Mouse (Mus musculus) urinary bladder, adult 18-20 months (tissue): ENCODE results near the gene Zbtb7b.
A peak's percentile ranks its signal among the peaks of the same experiment; 100 is the strongest.

ENCODE experiments used
- DNase-seq, 2 experiments: peaks; one replicate each; pipeline ENCODE4 v3.0.0; 2022; ENCODE audit warnings: low spot score in 2 of 2, mixed read lengths in 2 of 2

The Zbtb7b gene

GRCm38 (mm10) chr3:89365486-89366414 lies 28.8 kb downstream of the Zbtb7b start:
- DNase-seq = no peak

- DNase-seq = no peak
Measured at GRCm38 (mm10) chr3:89365153-89365485, 29.5 kb downstream of the Zbtb7b start, which contains the start of gene Dcst1. Gene Dcst1, minus strand, starts transcription at chr3:89365253.

- DNase-seq = no peak
Measured at GRCm38 (mm10) chr3:89364631-89365030, 29.9 kb downstream of the Zbtb7b start.

- DNase-seq = no peak
Measured at GRCm38 (mm10) chr3:89361675-89362074, 32.9 kb downstream of the Zbtb7b start, which contains the start of gene Dcst2. Gene Dcst2, plus strand, starts transcription at chr3:89361975.

- DNase-seq = no peak
Measured at GRCm38 (mm10) chr3:89360237-89360636, 34.3 kb downstream of the Zbtb7b start.

- DNase-seq = no peak
Measured at GRCm38 (mm10) chr3:89359630-89360029, 34.9 kb downstream of the Zbtb7b start.

GRCm38 (mm10) chr3:89356029-89356428 lies 38.5 kb downstream of the Zbtb7b start:
- DNase-seq = no peak

DNA sequence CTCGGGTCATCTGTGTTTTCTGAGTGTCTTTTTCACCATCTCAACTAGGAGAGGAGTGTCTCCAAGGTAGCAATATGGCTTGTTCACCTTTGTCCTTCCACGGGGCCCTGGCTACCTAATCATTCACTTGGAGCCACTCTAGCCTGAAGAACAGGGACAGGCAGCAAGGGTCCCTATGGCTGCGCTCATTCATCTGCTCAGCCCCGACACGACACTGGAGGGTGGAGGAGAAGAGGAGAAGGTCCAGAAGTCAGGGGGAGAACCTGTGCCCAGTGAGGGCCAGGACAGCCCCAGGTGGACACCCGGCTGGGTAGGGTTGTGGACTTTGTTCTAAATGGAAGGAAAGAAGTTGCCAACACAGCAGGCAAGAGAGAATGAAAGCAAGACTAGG lies 39.1 kb downstream of the Zbtb7b start:
- DNase-seq = no peak

GRCm38 (mm10) chr3:89354816-89355511 lies 39.6 kb downstream of the Zbtb7b start:
- peak; percentile 75 to 80 for DNase-seq

GRCm38 (mm10) chr3:89351271-89351670 lies 43.3 kb downstream of the Zbtb7b start:
- no peak for DNase-seq

DNA sequence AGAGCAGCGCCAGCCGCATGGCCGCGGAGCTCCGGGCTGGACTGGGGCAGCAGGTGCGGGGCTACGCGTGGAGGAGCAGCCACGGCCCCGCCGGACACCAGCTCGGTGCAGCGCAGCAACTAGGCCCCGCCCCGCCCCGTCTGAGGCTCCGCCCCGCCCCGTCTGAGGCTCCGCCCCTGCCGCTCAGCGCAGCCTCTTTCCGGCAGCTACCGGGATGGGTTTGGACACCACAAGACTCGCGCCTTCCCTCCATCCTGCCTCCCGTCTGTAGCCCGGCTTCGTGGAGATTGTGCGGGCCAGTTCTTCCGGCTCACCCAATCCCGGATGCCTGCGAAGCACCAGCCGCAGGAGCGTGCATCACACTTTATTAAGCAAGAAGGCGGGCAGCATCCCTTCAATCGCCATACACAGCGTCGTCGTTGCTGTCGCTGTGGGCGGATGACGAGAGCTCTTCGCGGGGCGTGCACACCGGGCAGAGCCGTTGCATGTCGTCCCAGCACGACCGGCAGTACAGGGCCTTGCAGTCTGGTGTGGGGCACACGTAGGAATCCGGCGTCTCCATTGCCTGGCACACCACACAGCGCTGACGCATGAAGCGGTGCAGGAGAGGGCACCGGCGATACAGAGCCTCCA lies 44.6 kb downstream of the Zbtb7b start, which contains the start of gene Adam15:
Adam15 (minus strand) TSS at position 128 of the 633 bp plus-strand sequence.
- peak; percentile 89 to 96 for DNase-seq

GRCm38 (mm10) chr3:89348911-89349868 lies 45.4 kb downstream of the Zbtb7b start:
- DNase-seq = peak; percentile 31 to 42

DNA sequence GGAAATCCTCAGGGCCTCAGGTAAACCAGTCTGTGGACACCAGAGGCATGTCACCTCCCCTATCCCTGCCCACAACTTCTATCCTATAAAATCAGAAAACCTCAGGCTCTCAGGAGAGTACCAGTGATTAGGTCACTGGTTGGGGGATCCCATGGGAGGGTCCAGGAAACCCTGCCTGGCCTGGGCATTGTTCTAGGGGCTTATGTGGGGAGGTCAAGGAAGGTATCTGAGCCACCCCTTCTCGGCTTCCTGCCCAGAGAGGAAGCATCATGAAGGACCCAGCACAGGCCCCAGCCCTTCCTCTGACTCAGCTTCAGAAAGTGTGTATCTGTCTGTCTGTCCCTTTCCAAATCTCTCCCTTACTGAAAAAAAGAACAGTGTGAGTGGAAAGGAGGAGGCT lies 46.7 kb downstream of the Zbtb7b start:
- DNase-seq = no peak

DNA sequence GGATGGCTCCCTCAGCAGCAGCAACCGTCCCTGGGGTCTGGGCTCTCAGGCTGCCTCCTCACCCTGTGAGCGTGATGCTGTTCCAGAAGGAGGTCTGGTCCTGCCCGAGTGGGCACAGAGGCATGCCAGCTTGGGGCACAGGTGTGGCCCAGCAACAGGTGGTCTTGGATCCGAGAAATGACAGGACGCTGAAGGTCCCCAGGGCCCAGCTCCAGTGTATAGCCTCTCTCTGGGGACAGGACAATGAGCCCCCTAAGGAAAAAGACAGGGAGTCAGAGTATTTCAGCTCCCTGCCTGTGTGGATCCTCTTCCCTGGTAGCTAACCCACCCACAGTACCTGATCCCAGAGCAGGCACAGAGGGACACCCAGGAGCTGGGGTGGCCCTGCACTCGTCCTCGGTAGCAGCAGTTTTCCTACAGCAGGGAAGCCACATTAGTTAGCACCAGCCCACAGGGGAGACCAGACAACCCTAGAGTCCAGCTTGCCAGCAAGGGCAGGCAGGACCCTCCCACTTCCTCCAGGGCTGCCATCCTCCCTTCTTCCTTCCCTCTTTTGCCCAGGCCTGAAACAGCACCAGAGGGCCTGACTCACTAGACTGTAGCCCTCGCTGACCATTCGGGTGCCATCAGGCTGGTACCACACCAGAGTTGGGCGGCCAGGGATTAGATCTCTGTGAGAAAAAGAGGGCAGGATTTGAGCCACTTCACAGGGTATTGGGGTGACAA lies 47.6 kb downstream of the Zbtb7b start:
- DNase-seq = no peak

GRCm38 (mm10) chr3:89343279-89343678 lies 51.3 kb downstream of the Zbtb7b start:
- no peak for DNase-seq

DNA sequence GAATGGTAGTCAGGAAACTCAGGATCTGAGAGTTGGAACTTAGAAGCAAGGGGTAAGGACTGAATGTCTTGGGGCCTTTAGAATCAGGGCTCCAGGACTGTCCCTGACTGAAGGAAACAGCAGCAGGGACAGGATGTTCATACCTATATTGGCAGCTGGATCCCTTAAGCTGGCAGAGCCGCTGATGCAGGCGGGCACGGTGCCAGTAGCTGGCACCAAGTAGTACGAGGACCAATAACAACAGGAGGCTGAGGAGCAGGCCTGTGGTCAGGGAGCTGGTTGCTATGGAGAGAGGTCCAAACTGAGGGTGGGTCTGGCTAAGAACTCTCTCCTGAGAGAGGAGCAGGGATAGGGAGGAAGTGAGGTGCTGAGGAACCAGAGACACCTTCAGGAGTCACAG lies 52.8 kb downstream of the Zbtb7b start:
- DNase-seq = no peak

GRCm38 (mm10) chr3:89340465-89340864 lies 54.1 kb downstream of the Zbtb7b start:
- DNase-seq = peak; percentile 57 to 60

GRCm38 (mm10) chr3:89339416-89339815 lies 55.2 kb downstream of the Zbtb7b start:
- DNase-seq = peak in 1 of 2 experiments; percentile 74

GRCm38 (mm10) chr3:89337721-89338578 lies 56.6 kb downstream of the Zbtb7b start, which contains the start of gene Efna4:
Gene Efna4, minus strand, starts transcription at chr3:89338028.
- DNase-seq = peak in 1 of 2 experiments; percentile 56
